Mouse (Mus musculus): Measurements from ENCODE around the gene Arntl. TPM values are rescaled to one million over a fixed set of nuclear protein-coding genes. Genes with fewer than 3 reads are reported as not detected.
"Not testable (repeated sequence)": the region's sequence is repeated elsewhere in the genome, so short reads cannot be mapped to it uniquely, and the experiment has no call there.

Gene Arntl
- polyA plus RNA-seq, 2 experiments from 2014 or later: 22.6 to 25.0 TPM

DNA sequence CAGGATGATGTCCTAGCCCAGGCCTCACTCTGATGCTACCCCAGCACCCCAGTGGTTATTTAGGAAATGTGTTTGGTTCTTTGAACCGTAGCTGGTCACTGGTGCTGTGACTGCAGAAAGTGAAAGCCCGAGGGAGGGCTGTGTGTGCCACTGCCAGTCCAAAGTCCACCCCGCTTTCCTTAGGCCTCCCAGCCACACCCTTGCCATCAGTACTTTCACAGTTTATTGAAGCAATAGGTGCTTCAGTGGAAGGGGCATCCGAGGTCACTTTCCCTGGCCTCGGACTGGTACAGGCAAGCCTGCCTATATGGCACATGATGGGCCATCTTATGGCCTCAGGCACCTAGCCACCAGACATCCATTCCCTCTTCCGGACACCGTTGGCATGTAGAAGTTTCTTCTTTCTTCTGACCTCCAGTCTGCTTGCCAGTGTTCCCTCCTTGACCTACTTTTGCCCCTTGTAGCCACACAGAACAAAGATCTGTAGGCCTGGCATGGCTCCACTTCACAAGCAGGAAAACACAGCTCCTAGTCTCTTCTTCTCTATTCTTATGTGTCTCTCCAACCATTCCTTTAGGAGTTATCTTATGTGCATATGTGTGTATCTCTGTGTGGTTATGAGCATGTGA lies 46.6 kb downstream of the Arntl start:
- no peak for ATAC-seq

DNA sequence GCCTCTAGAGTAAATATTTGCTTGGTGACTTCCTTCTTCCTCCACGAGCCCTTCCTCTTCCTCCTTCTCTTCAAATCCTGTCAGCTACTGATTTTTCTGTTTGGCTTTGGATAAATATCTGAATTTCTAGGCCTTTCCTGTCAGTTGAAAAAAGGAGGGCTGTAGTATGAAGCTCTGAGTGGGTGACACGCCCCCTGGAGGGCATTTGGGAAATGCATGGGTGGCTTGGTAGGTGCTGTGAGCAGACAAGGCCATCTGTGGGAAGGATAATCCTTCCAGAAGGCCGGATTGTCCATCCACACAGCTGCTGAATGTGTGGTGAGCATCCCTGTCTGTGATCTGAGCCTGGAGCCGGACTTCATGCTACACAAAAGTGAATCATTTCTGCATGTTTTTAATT lies 48.8 kb downstream of the Arntl start:
- ATAC-seq: peak; percentile 67

DNA sequence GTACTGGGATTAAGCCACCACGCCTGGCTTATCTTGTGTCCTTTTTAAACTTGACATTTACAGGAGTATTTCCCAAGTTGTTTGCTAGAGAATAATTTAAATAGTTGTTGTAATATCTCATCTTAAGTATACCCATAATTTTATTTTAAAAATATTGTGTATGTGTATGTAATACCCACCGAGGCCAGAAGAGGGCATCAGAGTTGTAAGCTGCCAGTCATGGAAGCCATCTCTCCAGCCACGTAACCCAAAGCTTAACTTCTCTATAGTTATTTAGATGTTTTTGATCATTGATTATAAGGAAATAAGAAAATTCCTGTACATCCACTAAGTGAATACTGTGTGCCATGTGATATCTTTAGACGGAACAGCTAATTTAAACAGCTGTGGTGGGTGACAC lies 51.2 kb downstream of the Arntl start:
- peak; percentile 30 for ATAC-seq

DNA sequence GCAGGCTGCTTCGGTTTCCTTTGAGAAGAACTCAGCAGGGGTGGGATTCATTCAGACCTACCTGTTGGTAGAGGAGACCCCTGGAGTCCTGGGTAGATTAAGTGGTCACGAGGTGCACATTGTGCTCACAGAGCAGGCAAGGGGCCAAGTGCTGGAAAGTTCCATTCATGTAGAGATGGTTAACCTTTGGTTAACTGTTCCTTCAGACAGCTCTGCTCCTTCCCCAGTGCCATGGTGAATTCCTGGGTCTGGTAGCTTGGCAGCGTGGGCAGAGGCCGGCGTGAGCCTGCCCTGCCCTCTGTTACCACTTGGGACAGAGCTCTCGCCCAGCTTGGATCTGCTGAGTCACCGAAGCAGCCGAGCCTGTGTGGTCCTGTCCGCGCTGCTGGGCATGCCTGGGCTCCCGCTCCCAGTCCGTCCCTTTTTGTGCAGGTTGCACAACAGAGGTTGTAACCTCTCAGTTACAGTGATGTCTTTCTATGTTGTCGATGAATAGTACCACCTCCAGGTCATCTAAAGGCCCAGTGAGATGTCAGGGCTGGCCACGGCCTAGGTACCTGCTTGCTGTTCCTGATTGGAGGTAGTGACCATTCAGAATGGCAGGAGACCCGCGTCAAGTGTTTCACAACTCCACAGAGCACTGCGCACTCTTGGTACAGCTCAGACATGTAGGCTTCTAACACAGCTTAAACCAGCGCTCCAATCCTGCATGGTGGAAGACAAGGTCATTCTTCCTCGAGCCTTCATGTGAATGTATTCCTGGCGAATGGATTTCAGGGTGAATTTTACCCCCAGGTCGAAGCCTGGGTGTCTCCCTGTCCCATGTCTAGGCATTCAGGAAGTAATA lies 53.3 kb downstream of the Arntl start:
- ATAC-seq: no peak

DNA sequence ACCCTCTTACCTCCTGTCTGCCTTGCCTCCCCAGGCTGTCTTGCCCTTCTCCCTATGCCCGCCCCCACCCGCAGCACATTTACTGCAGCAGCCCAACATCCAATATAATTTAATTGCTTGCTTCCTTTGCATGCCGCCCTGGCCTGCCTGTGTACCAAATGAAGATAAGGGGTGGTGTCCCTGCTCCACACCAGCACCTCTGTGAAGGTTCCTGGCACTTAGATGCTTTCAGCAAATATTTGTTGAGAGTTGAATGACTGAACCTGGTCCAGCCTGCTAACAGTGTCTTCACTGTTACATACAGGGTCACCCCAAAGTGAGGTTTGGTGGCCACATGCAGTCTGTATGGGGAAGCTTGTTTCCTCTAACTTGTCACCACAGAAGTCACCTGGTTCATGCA lies 54.4 kb downstream of the Arntl start:
- peak; percentile 29 for ATAC-seq

DNA sequence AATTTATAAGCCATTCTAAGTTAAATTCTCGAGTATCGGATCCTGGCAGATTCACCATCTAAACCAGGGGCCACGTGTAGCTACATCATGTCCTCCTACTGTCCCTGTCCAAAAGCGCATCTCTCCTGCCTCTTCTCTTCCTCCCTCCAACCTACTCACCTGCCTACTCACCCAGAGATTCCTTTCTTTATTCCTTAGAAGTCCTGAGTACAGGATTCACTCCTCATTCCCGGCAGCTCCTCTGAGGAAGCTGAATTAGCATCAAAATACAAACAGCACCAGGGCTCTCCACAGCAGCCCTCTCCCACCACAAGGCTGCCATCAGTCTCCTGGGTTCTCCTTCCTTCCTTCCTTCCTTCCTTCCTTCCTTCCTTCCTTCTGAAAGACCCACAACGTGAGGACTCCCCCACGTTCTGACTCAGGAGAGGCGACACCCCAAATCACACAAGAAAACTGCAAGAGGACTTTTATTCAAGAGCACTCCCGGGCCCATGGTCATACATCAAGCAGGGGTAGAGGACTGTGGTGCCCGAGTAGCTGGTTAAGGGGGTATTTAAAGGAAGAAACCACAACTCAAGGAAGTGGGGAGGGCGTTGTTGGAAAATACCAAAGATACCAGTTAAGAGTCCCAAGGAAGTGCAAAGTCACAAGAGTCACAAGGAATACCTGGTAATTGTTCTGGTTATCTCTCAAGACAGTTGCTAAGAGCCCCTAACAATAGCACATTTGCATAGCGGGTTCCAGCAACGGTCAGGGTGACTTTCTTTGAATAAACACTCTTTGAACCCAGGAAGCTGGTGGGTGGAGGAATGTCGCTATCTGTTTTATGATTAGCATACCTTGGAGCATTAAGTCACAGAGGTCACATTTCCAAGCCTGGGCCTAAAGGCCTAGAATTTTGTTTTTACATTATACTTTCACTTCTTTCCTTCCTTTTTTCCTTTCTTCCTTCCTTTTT lies 55.5 kb downstream of the Arntl start:
- not testable (repeated sequence) for ATAC-seq

DNA sequence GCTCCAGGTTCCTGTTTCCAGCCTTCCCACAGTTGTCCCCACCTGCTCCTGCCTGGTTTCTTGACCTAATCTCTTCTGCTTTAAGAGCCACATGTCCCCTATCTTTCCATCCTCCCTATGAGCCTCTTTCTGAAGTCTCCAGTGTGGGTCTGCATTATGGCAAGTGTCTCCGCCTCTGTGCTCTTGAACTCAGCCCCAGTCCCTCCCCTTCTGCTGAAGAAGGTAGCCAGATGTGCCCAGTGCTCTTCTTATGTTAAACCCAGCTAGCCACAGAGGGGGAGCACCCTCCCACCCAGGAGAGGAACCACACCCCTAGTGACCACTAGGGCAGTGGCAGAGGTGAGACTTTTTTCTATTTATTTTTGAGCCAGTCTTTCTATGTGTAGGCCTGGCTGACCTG lies 56.7 kb downstream of the Arntl start:
- ATAC-seq: no peak

DNA sequence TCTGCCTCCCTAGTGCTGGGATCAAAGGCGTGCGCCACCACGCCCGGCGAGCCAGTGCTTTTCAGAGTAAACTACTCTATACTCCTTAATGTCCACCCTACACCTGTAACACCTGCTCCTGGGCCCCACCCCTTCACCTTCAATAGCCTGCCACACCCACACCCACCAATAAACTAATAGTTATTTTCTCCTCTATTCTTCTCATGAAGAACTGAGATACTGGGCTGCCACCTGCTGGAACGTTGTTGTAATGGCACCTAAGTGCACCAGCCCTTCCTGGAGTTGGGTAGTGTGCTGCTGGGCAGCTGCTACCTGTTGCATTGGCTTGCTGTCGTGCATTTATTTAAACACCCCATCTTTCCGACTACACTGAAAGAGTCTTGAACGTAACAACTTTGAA lies 61.0 kb downstream of the Arntl start:
- peak; percentile 80 for ATAC-seq

DNA sequence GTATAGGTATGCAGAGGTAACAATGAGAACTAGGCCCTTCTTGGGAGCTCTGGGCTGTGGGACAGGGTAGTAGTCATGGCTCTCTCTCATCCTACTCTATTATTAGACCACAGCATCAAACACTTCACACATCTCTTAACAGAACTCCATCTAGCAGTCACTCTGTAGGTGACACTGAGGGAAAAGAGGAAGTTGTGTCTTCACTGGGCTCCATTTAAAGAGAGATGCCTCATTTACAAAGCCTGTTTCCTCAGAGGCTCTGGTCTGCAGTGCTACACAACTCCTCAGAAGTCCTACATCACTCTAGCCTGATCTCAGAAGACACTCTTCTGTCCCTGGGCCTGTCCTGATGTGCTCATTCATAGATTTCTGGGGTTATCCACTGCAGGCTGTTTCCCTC lies 61.8 kb downstream of the Arntl start:
- no peak for ATAC-seq

DNA sequence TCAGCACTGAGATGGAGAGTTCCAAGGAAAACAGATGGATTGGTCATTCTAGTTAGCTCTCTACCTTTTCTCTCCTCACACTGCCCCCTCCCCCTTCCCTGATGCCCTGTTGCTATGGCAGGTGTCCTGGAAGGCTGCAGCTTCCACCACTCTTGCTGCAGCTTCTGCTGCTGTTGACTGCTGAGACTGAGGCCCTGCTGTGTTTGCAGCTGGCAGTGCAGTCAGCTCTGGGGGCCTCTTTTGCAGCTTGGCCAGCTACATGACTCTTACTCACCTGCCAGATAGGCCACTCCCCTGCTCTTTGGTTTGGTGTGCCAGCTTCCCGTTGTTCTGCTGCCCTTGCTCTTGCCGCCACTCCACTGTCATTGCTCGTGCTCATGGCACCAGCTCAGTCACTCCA lies 62.7 kb downstream of the Arntl start:
- ATAC-seq: no peak

DNA sequence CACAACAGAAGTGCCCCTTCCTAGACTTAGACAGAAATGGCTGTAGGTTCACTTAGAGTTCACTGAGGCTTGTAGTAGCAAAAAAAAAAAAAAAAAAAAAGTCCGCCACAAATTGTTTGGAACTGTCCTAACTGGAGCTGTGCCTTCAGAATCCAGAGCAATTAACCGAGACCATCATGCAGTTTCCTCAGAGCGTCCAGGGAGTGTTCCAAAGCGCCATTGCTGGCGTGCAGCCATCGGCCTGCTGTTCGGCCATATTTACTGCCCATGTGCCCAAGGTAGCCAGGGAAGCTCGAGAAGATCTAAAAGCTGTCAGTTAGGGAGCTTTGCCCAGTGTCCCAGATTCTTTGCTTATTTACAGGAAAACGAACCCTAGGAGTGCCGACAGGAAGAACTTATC lies 63.3 kb downstream of the Arntl start:
- ATAC-seq: no peak

DNA sequence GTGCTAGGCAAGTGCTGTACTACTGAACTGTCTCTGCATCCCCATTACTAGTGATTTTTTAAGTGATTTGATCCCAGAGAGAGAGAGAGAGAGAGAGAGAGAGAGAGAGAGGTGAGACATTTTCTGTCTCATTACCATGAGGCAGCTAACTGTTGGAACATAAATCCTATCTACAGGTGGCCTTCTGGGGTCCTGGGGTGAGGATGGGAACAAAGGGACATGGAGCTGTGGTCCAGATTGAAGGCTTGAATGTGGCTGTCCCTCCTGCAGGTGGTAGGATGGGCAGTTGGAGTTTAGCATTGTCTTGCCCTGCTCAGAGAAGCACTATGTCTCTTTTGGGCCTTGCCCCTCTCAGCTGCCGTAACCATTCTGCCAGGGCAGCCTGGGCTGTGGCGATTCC lies 63.7 kb downstream of the Arntl start:
- ATAC-seq: no peak

DNA sequence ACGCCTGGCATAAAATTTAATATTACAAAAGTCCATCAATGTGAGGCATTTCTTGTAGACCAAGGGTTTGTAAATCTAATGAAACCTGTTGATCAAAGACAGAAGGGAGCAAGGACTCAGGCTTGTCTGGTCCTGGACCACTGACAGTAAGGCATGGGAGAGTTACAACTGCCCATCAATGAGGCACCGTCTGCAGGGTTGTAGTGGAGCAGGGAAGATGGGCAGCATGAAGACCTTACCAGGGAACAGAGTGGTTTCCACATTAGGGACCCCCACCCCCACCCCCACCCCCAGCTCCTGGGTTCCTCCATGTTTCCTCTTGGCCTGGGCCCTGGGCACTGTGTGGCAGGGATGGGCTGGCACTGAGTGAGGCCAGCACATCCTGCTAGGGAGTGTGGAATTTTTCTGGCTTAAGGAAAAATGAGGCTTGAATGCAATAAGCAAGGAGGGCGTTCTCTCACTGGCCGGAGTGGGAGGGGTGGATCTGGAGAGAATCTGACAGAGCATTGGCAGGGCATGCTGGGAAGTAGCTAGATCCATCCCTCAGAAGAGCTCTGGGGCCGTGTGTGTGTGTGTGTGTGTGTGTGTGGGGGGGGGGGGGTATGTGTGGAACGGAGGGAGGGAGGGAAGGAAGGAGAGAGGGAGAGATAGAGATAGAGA lies 65.2 kb downstream of the Arntl start:
- ATAC-seq: no peak

DNA sequence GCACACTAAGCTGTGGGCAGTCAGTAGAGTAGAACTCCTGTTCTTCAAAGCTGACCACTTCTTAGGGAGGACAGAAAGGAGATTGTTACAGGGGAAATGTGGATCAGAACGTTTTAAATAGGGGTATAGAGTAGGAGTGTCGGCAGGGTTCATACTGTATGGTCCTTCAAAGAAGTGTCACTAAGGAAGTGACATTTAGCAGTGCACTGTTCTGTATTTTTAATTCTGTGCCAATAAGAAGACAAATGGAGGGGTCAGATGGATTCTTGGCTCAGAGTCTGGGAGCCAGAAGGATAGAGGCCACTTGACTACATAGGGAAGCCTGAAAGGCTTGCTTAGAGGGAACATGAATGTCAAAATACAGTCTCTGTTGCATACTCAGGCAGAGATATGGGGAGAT lies 70.0 kb downstream of the Arntl start:
- ATAC-seq: no peak

DNA sequence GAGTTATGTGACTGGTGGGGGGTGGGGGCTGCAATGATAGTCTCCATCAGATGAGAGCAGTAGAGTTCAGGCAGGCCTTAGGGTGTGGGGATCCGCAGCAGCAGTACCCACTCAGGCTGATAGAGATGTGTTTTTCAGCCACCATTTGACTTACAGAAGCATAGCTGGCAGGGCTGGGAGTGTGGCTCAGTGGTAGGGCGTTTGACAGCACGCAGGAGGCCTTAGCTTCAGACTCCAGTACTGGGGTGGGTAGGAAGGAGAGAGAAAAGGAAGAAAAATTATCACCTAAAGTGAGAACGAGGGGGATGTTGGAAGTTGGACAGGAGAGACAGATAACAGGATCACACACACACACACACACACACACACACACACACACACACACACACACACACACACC lies 71.2 kb downstream of the Arntl start:
- no peak for ATAC-seq

DNA sequence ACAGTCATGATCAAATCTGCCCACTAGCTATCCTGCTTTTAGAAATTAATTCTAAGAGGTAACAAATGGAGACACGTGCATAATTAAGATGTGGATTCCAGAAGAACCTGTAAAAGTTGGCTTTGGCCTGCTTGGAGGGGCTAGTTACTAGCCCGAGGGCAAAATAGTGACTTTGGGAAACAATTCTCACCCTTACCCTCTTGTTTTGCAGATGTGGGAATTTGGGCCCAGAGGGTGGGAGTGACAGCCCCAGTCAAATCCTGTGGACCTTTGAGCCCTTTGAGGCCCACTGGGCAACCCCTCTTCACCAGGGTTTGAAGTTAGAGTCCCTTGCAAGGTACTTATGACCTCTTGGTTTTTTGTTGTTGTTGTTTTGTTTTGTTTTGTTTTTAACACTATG lies 72.0 kb downstream of the Arntl start:
- no peak for ATAC-seq

DNA sequence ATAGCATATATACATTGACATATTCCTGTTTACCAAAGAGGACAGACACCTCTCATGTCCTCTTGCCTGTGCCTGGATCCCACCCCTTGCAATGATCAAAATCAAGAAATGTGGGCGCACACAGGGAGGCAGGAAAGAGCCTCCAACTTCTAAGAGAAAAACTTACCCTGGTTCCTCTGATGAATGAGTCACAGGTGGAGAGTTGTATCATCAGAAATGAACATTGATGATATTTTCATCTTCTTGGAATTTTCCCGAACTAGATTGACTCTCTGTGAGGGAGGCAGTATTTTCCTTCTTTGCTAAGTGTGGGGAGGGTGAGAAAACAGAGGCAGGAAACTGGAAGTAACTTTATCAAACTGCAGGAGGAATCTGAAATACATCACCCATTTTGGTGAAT lies 78.1 kb downstream of the Arntl start:
- no peak for ATAC-seq

DNA sequence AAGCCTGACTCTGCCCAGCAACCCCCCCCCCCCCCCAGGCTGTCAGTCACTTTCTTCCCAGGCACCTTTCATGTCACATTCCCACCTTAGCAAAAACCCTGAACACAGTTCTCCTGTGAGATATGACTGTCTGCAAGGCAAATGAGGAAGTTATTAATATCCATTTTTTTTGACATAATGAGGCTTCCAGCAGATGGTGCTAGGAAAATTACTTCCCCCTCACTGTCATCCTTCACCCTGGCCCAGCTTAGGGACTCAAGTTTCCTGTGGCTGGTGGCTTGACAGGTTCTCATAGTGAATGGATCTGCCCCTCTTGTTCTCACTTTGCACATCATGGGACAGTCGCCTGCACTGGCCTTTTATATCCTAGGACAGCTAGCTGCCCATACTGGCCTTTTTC lies 81.9 kb downstream of the Arntl start:
- no peak for ATAC-seq

DNA sequence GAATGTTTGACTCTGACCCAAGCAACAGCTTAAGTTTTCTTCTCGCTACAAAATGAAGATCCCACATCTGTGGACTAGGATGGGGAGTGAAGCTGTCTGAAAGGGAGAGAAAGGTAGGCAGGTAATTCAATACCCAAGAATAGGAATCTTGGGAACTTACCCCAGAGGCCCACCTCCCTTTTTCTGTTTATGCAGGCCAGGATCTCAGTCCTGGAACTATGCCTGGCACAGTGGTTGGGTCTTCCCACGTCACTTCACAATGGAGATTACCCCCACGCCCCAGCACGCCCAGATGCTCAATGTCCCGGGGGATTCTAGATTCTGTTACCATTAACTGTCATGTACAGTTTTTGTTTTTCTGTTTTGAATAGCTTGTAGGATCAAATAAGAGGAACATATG lies 84.5 kb downstream of the Arntl start:
- ATAC-seq: no peak

DNA sequence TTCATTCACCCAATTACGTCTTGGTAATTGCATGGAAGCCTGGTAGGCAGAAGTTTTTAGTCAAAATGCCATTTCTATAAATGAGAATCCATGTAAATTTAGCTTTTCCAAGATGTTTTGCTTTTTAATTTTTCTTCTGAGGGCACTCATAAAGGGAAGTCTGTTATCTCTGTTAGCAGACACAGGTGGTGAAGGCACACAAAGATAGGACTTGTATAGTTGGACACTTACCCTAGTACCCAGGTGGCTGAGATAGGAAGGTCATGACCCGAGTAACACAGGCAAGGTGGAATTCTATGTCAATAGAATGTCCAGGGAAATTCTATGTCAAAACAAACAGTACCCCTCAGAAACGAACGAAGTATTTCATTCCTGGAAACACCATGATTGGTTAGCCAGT lies 84.9 kb downstream of the Arntl start:
- no peak for ATAC-seq

DNA sequence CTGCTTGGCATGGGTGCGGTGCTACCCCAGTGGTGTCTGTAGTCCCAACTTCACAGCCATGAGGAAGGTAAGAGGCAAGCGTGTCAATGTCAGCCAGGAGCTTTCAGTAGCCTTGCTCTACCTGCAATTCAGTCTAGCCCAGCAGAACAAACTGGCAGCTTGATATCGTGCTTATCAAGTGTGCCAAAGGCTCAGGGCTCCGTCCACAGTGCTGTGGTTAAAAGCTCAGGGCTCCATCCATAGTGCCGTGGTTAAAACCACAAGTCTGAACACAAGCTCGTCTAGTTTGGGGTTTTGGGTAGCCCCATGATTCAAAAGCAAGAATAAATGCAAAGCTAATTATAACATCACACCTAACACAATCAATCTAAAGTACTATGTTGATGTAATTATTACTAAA lies 87.3 kb downstream of the Arntl start:
- ATAC-seq: no peak

DNA sequence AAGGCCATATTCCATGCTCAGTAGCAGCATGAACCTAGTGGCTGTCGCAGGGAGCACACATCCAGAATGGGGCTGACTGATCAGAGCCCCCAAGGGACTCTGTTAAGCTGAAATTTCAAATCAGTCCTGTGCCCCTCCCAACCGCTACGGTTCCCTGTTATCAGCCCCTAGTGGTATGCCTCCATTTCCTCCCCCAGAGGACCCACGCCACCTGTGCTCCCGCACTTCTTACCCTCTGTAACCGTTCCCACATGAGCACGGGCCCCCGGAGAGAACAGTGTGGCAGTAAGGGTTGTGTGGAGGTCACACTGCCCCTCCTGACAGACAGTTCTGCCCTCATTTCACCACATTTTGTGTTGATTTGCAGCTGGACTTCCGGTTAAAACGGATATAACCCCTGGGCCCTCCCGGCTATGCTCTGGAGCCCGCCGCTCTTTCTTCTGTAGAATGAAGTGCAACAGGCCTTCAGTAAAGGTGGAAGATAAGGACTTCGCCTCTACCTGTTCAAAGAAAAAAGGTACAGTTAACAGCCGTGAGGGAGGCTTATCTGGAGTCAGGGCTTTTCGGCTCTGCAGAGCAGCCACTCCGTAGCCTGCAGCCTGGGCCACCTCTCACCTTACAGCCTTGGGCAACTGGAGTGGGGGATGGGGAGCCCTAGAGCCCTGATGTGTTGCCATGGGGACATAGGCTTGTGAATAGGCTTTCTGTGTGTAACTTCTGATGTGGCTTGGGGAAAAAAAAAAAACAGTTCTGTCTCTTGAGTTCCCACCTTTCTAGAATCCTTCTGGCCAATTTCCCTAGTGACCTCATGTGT lies 88.0 kb downstream of the Arntl start:
- peak; percentile 64 for ATAC-seq
